Mouse (Mus musculus): Measurements from ENCODE around the gene Thpo.

GRCm38 (mm10) chr16:20732925-20733730 lies 1.2 kb downstream of the Thpo start, which contains the start of gene Chrd:
- TF ChIP-seq ZNF384 (IDR thresholded peaks at IDR 0.05; ENCODE audit: low read depth, low read length) (no peak), ZC3H11A (IDR thresholded peaks at IDR 0.05; ENCODE audit: borderline replicate concordance, low read depth, low read length) (no peak), HCFC1 (IDR thresholded peaks at IDR 0.05; ENCODE audit: borderline replicate concordance, insufficient read depth, low read length) (no peak), MAFK (IDR thresholded peaks at IDR 0.05; ENCODE audit: insufficient read depth, low read depth, low read length) (no peak), CHD2 (IDR thresholded peaks at IDR 0.05; ENCODE audit: low read depth, low read length) (no peak)
